Mouse (Mus musculus): Measurements from ENCODE around the gene Aggf1. TPM values are rescaled to one million over a fixed set of nuclear protein-coding genes. Genes with fewer than 3 reads are reported as not detected.
"Not testable (repeated sequence)": the region's sequence is repeated elsewhere in the genome, so short reads cannot be mapped to it uniquely, and the experiment has no call there.

Gene Aggf1
- polyA plus RNA-seq (2017; shearing (Covaris generic)), result 10 to 100 TPM; 11.3 to 13.2 (median 11.9) TPM

- ATAC-seq, result peak; percentile 92
Measured at GRCm38 (mm10) chr13:95374701-95375553, at the start of gene Aggf1. Gene Aggf1, minus strand, starts transcription at chr13:95375352.

- no peak for ATAC-seq
Measured at GRCm38 (mm10) chr13:95424932-95425331, 49.8 kb upstream of the Aggf1 start.

DNA sequence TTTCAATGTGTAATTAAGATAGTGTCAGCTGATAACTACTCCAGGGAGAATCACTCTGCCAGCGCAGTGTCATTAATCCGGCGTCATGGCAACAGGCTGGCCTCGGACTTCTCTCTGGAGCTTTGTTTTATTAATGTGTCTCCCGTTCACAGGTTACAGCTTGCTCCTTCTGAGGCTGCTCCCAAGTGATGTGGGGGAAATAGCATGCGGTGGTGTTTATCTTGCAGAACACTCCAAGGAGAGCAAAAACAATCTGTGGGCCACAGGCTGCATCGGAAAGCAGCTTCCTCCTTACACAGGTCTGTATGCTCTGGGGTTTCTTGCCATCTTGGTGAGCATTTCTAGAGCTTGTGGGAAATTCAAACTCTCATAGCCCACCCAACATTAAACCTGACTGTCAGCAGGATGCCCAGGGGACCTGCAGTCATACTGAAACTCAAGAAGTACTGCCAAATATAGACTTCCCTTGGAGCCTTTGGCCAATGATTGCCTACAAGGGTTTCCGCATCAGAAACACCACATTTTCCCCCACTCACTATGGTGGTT is 44.1 kb upstream of the Aggf1 start:
- peak; percentile 17 for ATAC-seq

DNA sequence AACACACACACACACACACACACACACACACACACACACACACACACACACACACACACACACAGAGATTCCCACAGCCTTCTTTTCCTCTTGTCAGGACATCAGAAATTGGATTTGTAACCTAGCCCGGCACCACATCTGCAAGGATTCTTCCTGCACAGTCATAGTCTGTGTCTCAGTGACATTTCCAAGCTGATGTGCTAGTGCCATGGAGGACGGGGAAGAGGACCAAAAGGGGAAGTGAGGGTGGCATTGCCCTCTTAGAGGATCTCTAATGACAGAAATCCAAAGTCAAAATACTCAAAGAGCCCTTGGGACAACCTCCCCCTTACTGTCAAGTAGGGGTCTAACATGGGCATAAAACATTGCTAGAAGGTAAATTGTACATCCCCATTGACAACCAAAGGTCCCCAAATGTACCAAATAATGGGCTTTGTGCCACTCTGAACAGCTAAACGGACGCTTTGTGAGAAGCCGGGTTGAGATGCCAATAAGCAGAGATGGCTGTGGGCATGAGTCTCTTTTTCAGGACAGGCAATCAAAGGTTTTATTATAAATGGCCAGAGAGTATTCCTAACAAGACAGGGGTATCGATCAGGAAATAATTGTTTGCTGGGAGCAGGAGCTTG is 43.5 kb upstream of the Aggf1 start:
- no peak for ATAC-seq

GRCm38 (mm10) chr13:95412257-95412656 is 37.1 kb upstream of the Aggf1 start:
- no peak for ATAC-seq

DNA sequence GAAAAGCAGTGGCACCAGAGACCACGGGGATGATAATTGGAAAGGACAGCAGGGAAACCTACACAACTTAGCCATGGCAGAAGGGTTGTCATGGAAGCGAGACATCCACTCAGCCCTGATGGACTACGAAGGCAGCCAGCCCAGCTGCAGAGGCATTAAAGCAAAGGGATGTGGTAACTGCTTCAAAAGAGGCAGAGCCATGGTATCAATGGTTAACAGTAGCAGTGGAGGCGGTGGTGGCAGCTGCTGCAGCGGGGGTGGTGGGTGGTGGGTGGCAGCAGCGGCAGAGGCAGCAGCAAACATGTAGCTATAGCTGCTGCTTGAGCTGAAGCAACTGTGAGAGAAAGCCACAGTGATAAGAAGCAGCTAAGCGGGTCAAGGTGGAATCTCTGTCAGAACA is 18.1 kb upstream of the Aggf1 start:
- no peak for ATAC-seq

DNA sequence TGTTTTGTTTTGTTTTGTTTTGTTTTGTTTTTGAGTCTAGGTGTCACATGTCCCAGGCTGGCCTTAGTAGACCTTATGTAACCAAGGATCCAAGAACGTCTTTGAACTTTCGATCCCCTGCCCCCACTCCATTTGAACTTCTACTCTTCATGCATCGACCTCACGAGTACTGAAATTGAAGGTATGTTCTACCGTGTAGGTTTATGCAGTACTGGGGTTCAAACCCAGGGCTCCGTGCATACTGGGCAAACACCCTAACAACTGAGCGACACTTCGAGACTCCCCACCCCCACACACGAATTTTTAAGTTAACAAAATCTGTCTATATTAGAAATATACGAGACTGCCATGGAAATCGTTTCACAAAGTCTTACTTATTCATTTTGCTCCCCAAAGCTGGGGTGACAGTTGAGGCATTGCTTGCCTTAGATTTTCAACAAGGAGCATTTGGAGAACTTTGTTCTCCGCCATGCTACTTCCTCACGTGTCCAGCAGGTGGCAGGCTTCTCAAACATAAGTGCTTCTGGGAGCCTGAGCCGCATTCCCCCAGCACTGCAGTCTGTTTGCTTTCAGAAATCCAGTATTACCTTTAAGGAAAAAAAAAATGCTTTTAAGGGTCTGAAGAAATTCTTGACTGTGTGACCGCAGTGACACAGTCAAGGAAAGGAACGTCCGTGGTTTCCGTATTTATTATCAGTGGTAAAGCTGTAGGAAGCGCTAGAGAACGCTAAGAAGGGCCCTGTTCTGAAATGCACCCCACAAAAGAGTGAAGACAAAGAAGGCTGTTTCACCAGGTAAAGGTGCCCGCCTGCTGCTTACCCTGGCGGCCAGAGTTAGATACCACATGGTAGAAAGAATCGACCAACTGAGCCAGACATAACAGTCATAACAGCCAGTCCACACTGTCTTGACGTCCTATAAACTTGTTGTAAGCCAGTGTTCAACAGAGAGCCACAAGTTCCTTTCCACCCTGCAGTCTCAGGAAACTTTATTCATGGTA is 15.0 kb upstream of the Aggf1 start:
- ATAC-seq, result peak; percentile 73

GRCm38 (mm10) chr13:95388226-95388625 is 13.1 kb upstream of the Aggf1 start:
- no peak for ATAC-seq

DNA sequence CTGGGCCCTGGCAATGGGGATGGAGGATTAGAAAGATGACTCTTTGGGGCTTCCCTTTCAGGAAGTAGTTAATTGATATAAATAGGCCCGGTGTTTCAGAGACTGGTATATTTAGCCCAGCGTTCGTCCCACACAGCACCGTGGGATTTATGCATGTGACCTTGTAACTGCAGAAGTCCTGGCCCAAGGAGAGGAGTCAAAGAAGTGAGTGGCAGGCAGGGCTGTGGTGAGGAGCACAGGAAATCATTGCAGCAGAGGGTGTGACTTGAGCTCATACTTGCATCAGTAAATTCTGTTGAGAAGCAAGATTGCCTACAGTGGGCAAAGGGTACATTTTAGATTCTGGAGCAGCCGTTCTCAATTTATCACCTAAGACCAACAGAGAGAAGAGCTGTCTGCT is 7.3 kb upstream of the Aggf1 start:
- ATAC-seq, result no peak

DNA sequence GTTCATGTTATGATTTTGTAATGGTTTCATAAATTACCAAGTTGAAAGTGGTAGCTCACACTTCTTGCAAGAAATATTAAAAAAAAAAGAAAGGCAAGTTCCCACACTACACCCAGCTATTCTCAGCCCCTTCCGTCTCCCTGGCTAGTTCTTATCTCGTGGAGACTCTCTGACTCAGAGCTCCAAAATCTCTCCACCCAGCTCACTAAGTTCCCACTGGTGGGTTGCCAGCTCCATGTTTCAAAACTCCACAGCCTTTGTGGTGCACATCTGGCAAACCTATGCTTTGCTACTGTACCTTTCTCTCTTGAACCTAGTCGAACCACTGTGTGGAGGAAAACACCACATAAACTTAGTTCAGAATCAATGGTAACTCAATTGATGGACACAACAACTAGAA is 3.5 kb upstream of the Aggf1 start:
- no peak for ATAC-seq

DNA sequence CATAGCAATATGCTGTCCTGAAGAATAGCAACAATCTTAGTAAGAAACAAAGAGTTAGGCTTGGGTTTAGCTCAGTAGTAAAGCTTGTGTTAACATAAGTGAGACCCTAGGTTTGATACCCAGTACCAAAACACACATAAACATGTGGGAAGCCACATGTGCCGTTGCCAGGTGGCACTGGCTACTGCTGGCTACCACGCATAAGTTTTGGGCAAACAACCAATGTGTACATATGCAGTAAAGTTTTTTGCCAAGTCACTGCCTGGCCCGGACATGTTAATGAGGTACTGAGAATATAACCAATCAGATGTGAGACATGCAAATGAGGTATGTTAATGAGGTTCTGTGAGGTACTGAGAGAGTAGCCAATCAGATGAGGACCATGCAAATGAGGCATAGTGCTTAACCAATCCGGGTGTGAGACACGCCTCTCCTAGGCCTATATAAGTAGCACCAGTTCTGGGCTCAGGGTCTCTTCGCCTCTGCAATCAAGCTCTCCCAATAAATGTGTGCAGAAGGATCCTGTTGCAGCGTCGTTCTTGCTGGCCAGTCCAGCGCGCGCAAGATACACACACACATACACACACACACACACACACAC is 1.6 kb upstream of the Aggf1 start:
- not testable (repeated sequence) for ATAC-seq

DNA sequence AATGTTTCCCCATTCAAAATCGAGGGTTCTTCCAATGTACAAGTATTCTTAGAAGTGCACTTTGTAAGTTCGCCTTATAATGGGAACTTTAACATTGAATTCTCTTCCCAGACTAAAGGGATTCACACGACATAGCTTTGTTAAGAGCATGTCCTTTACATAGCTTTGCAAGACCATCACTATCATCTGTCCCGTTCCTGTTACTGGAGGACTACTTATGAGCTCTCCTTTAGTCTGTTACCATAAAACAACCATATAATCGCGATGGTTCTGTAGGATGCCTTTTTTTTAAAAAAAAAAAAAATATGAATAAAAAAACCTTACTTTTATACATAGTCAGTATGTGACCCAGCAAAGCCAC is 382 bp upstream of the Aggf1 start:
- peak; percentile 2 for ATAC-seq

DNA sequence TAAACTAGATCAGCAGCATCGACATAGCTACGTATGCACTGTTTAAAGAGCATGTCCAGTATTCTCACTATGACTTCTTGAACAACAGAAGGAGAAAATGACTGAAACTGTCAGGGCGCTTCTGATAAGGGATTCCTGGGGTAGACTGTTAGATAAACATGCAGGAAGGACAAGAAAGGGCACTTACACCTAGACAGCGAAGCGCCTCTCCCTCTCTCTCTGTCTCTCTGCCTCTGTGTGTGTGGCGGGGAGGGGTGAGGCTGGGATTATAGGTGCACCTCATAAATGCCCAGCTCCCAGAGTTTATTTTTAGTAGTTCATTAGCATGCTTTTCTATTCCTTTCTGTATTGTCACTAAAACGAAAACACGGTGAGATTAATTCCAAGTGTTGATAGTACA is 8.8 kb downstream of the Aggf1 start:
- no peak for ATAC-seq

GRCm38 (mm10) chr13:95363440-95363839 is 11.7 kb downstream of the Aggf1 start:
- ATAC-seq, result no peak

GRCm38 (mm10) chr13:95358223-95358622 is 16.9 kb downstream of the Aggf1 start:
- no peak for ATAC-seq

GRCm38 (mm10) chr13:95348476-95348875 is 26.7 kb downstream of the Aggf1 start:
- ATAC-seq, result no peak

- peak; percentile 74 for ATAC-seq
Measured at GRCm38 (mm10) chr13:95347018-95347696, 28.0 kb downstream of the Aggf1 start.

DNA sequence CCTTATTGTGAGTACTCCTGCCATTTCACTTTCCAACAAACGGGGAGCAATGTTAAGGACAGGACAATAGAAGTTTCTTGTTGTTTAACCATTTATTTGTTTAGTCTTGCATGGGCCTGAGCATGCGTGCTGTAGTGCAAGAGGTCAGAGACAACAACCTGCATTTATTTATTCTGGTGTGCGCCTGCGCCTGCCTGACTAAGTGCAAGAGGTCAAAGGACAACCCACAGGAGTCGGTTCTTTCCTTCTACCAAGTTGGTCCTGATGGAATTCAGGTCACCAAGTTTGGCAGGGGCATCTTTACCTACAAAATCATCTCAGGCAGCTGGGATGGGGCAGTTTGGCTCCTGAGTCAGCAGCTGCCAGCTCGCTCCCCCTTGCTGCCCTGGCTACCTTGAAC is 29.3 kb downstream of the Aggf1 start:
- ATAC-seq, result no peak

GRCm38 (mm10) chr13:95343470-95343869 is 31.7 kb downstream of the Aggf1 start:
- no peak for ATAC-seq

- ATAC-seq, result no peak
Measured at GRCm38 (mm10) chr13:95336122-95336677, 39.0 kb downstream of the Aggf1 start.

All from inflammation-experienced regulatory T-cells, adult 6 months (primary cell).